Mouse (Mus musculus) monocyte, adult 2 months (primary cell): ENCODE results near the gene Trim17.

Source experiments
- DNase-seq, 2 experiments: peaks; one replicate each; pipeline ENCODE4 v3.0.0; 2022; ENCODE audit warnings: low spot score in 2 of 2, low read depth in 1 of 2

Gene Trim17

GRCm38 (mm10) chr11:58968551-58968950 lies 14.1 kb downstream of the Trim17 start:
- DNase-seq = no peak

- no peak for DNase-seq
Measured at GRCm38 (mm10) chr11:58969027-58969426, 14.5 kb downstream of the Trim17 start.

GRCm38 (mm10) chr11:58969659-58970058 lies 15.2 kb downstream of the Trim17 start:
- no peak for DNase-seq

- DNase-seq = no peak
Measured at GRCm38 (mm10) chr11:58970831-58971530, 16.5 kb downstream of the Trim17 start.

GRCm38 (mm10) chr11:58971796-58972195 lies 17.3 kb downstream of the Trim17 start:
- no peak for DNase-seq

- DNase-seq = no peak
Measured at GRCm38 (mm10) chr11:58974414-58974813, 19.9 kb downstream of the Trim17 start.

- DNase-seq = no peak
Measured at GRCm38 (mm10) chr11:58977150-58977549, 22.7 kb downstream of the Trim17 start.

GRCm38 (mm10) chr11:58977607-58978026 lies 23.1 kb downstream of the Trim17 start:
- DNase-seq = no peak

- peak in 1 of 2 experiments; percentile 30 for DNase-seq
Measured at GRCm38 (mm10) chr11:58978027-58978705, 23.7 kb downstream of the Trim17 start, which contains the start of gene Trim11. TSS of gene Trim11 (plus strand) at chr11:58978093.

- no peak for DNase-seq
Measured at GRCm38 (mm10) chr11:58978706-58979030, 24.2 kb downstream of the Trim17 start.

GRCm38 (mm10) chr11:58979183-58979582 lies 24.7 kb downstream of the Trim17 start:
- DNase-seq = no peak

- DNase-seq = no peak
Measured at GRCm38 (mm10) chr11:58979661-58980060, 25.2 kb downstream of the Trim17 start.

GRCm38 (mm10) chr11:58980381-58980990 lies 26.0 kb downstream of the Trim17 start:
- no peak for DNase-seq

GRCm38 (mm10) chr11:58981541-58982447 lies 27.3 kb downstream of the Trim17 start:
- peak in 1 of 2 experiments; percentile 48 for DNase-seq

- peak in 1 of 2 experiments; percentile 38 for DNase-seq
Measured at GRCm38 (mm10) chr11:58982471-58983097, 28.1 kb downstream of the Trim17 start.

GRCm38 (mm10) chr11:58983691-58984341 lies 29.3 kb downstream of the Trim17 start:
- DNase-seq = no peak

- DNase-seq = no peak
Measured at GRCm38 (mm10) chr11:58984657-58985056, 30.2 kb downstream of the Trim17 start.

- DNase-seq = no peak
Measured at GRCm38 (mm10) chr11:58985299-58985917, 30.9 kb downstream of the Trim17 start.

- DNase-seq = no peak
Measured at GRCm38 (mm10) chr11:58989166-58989565, 34.7 kb downstream of the Trim17 start.

GRCm38 (mm10) chr11:58990141-58990540 lies 35.7 kb downstream of the Trim17 start:
- DNase-seq = no peak
